Mouse (Mus musculus) ovary, adult 18-20 months (tissue): ENCODE data around the gene Zfp874a.
A peak's percentile ranks its signal among the peaks of the same experiment; 100 is the strongest.
"Not testable (repeated sequence)": the region's sequence is repeated elsewhere in the genome, so short reads cannot be mapped to it uniquely, and the experiment has no call there.

ENCODE experiments used
- DNase-seq: peaks from one replicate; pipeline ENCODE4 v3.0.0; 2022; ENCODE audit warnings: low spot score, mixed read lengths

The Zfp874a gene

GRCm38 (mm10) chr13:67451172-67452020 is at the start of gene Zfp874a:
Gene Zfp874a (minus strand): TSS chr13:67451624.
- DNase-seq, result peak; percentile 86

DNA sequence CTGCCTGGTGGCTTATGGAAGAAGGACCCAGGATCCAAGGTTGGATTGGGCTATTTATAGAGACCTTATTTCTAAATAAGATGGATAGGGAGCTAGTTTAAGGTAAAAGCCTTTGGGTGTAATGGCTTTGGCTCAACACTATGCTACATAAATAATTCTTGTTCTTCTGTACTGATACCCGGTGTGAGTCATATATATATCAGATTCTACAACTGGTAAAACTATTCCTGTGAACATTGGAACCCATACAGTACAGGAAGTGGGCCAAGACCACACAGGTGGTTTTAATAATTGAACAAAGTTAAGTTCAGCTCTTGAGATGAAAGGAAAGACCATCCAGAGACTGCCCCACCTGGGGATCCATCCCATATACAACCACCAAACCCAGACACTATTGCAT is 49.5 kb upstream of the Zfp874a start:
- no peak for DNase-seq

DNA sequence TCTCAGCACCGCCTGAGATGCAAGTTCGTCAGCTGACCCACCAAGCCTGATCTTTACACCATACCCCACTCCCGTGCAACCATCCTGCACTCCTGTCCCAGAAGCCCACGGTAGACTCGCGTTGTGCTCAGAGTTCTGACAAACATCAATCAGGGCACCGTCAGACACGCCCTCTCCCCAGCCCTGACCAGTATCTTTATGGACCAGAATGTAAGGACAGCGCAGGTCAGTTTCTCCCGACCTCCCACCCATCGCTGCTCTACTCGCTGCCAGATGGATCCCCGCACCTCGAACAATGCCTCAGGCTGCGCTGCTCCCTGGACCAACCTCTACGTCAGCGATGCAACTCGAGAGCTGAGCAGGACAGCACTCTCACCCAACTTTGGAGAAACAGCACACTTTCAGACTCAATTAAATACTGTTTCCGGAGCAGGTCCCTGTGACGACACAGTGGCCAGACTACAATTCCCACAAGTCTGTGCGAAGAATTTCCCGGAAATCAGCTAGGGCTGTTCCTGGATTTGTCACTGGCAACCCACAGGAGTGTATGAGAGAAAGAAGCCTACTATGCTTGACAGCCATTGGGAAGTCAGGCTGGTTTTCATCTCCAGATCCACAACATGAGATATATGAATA is 48.8 kb upstream of the Zfp874a start, which contains the start of gene Zfp58:
TSS of gene Zfp58 (minus strand) at position 472 of the 636 bp plus-strand sequence.
- peak; percentile 74 for DNase-seq

DNA sequence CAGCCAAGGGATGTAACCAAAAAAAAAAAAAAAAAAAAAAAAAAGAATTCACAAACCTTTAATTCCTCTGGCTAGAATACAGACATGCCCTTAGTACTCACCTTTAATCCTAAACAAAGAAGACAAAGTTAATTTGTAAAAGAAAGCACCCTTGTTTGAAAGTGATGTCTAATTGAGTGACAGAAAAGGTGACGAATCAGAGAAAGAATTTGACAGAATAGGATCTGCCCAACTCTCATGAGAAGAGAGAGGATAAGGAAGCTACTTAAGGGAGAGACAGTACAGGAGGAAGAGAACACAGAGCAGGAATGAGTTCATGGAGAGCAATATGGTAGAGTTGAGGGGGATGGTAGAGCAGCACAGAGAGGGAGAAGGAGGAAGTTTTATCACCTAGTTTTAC is 44.2 kb upstream of the Zfp874a start:
- no peak for DNase-seq

DNA sequence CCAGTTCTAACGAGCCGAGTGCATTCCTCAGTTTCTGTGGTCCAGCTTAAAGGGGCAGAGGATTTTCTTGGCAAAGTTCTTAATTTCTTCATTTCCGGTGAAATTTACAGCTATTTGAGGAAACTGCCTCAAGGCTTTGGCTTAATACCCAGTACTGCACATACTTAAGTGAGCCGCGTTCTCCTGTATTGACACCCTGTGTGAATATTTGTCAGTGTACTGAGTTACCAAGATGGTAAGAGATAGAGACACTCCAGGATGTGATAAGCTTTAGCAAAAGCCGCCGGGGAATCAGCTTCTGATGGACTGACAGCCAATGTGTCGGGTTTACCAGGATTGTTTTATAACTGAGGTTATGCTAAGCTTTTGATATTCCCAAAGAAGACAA is 33.0 kb upstream of the Zfp874a start:
- no peak for DNase-seq

- DNase-seq, result peak; percentile 76
Measured at GRCm38 (mm10) chr13:67483625-67484423, 32.4 kb upstream of the Zfp874a start, which contains the start of gene Zfp874b. Gene Zfp874b (minus strand): TSS chr13:67484258.

DNA sequence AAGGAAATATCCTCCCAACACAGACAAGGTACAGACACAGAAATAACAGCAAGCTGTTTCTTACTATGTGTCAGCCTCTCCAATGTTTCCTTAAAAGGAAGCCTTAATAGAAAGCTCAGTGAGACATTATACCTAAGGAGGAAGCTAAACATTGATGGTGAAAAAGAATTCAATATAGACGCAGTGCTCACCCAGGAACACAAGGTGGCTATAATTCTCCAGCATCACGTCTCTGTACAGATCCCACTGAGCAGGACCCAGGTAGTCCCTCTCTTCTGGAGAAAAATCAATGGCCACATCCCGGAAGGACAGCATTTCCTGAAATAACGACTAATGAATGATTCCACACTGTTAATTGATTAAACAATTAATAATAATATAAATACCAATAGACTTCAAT is 30.1 kb upstream of the Zfp874a start:
- no peak for DNase-seq

DNA sequence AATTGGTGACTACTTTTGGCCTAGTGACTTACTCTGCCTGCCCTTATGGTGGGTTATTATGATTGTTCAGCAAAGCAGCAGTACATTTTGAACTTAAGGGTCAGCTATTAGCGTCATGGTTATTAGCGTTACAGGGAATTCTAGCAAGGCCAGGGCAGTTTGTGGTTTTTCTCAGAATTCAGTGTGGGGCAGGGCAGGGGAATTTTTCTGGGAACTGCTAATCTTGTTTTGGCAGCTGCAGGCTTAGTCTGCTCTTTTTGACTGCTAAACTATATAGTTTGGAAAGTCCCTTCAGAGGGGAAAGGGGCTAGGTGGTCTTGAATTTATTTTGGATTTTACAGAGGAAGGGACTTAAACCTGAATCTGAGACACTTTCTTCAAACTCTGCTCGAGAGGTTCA is 17.9 kb upstream of the Zfp874a start:
- no peak for DNase-seq

GRCm38 (mm10) chr13:67463506-67464185 is 12.2 kb upstream of the Zfp874a start:
- not testable (repeated sequence) for DNase-seq

DNA sequence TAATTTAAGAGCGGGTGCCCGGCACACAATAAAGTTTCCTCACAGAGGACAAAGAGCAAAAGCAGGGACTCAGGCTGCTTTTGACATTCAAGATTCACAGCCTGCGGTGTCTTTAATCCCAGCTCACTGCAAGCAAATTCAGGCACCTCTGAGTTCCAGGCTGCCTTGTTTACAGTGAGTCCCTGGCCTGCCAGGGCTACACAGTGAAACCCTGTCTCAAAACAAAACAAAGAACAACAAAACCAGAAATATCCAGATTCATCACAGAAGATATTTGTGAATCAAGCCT is 541 bp upstream of the Zfp874a start:
- no peak for DNase-seq

GRCm38 (mm10) chr13:67437095-67437494 is 14.3 kb downstream of the Zfp874a start:
- not testable (repeated sequence) for DNase-seq

GRCm38 (mm10) chr13:67428116-67428515 is 23.3 kb downstream of the Zfp874a start:
- peak; percentile 50 for DNase-seq

GRCm38 (mm10) chr13:67425699-67426098 is 25.7 kb downstream of the Zfp874a start:
- not testable (repeated sequence) for DNase-seq

GRCm38 (mm10) chr13:67422532-67422931 is 28.9 kb downstream of the Zfp874a start:
- not testable (repeated sequence) for DNase-seq

DNA sequence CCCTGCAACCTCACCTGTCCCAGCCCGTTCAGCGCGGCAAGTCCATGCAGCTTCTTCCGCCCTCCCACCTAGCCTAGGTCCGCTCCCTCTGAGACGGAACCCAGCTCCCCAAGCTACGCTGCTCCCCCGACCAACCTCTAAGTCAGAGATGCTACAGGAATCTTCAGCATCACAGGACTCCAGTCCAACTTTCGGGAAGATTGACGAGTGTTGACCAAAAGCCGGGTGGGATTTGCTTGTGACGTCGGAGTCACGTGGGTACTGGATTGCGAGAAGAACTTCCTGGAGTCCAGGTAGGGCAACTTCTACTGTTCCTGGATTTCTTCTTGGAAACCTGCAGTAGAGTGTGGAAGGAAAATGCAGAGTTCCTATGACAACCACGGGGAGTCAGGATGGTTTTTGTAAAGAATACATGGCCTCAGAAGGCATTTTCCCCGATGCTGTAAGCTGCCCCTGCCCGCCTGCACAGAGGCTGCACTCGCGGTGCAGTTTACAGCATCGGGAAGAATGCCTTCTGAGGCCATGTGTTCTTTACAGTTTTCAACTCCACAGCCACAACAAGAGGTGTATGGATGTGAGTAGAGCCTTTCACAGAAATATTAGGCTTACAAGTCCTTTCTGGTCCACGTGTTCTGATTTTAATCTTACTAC is 30.1 kb downstream of the Zfp874a start, which contains the start of gene Zfp459:
TSS of gene Zfp459 (minus strand) at position 212 of the 651 bp plus-strand sequence.
- peak; percentile 9 for DNase-seq

DNA sequence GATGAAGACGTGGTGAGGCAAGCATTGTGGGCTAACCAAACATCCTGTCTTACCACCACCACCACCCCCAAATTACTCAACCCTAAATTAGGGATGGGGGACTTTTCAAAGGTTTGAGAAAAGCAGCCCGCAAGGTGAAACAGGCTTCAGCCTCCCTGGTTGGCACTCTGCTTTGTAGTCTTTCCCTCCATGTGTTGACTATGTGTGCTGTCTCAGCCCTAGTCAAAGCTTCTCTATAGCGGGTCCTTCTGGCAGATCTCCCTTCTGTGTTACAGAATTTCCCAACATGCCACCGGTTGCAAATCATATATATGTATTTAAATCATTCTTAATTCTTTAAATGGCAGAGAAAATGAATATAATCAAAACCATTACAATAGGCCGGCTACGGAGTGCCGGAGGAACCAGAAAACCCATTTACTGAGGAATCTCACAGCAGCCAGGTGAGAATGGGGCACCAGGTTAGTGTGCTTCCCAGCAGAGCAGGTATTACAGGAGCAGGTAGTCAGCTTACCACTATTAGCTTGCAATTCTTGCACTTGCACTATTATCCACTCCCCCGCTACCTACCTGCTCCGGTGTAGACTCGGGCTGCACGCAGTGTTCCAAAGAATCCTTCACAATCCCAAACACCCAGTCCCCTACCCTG is 30.7 kb downstream of the Zfp874a start:
- no peak for DNase-seq

DNA sequence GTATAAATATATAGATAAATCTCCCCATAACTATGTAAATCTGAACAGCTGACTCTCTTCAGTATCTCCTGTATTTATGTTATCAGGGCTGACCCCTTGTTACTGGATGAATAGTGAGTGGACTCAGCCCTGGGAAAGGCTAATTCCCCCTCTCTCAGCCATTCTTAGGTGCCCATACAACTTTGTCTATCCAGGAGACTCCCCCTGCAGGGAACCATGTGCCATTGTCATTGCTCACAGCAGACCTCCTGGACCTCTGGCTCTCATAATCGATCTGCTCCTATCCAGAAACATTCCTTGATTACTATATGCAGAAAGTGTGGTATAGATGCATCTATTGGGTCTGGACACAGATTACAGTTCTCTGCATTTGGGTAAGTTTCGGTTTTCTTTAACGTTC is 34.6 kb downstream of the Zfp874a start:
- DNase-seq, result no peak

DNA sequence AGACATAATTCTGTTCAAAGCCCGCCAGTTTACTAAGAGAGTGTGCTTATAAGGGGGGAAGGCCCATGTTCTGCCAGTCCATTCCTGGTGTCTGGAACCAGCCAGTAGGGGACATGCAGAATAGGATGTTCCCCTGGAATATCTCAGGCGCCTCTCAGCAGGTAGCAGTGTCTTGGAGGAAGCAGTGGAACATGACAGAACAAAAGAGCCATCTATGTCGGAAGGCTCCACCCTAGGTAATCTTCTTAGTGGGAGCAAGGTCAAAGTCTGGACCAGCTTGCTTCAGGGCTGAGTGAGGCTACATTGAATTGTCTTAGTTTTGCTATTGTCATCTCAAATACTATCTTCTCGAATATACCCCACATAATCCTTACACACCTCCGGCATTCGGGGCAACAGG is 35.7 kb downstream of the Zfp874a start:
- DNase-seq, result no peak

- not testable (repeated sequence) for DNase-seq
Measured at GRCm38 (mm10) chr13:67413634-67414033, 37.8 kb downstream of the Zfp874a start.

- peak; percentile 51 for DNase-seq
Measured at GRCm38 (mm10) chr13:67399183-67399903, 52.1 kb downstream of the Zfp874a start, which contains the start of gene Zfp429. Gene Zfp429 (minus strand): TSS chr13:67399819.
